Mouse (Mus musculus): ENCODE measurements around the gene Nradd. TPM values are rescaled to one million over a fixed set of nuclear protein-coding genes. Genes with fewer than 3 reads are reported as not detected.

Gene Nradd
- total RNA-seq (2023), result 10 to 100 TPM; 12.2 to 14.3 TPM

DNA sequence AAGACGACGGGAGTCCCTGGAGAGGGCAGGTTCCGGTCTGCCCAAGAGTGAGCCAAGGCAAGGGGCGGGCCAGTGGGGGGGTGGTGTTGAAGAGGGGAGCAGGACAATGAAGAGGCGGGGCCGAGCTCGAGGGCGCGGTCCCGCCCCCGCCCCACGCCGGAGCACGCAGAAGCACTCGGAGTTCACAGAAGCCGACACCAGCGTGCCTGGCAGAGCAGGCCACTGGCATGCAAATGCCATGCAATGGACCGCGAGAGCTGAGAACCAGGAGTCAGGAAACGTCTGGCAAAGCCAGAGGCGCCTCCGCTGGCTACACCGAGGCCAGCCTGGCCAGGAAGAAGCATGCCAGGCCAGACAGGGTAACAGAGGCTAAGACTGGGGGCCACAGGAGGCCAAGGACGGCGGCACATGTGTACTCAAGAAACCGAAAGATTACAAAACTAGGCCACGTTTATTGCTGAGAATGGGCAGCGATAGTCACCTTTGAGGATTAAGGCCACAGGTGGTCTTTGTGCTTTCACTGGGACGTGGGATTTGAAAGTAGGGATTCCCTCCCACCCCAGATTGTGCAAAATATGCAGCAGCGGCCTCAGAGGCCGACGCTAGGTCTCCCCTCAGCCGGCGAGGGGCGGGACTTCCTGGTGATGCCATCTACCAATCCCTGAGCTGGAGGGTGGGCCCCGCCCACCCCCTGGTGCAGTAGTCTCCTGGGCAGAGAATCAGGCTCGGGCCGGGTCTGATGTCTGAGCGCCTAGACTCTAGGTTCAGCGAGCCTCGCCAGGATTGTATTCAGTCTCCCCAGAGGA is at the start of gene Nradd:
Gene Nradd (minus strand): TSS at position 92 of the 806 bp plus-strand sequence.

DNA sequence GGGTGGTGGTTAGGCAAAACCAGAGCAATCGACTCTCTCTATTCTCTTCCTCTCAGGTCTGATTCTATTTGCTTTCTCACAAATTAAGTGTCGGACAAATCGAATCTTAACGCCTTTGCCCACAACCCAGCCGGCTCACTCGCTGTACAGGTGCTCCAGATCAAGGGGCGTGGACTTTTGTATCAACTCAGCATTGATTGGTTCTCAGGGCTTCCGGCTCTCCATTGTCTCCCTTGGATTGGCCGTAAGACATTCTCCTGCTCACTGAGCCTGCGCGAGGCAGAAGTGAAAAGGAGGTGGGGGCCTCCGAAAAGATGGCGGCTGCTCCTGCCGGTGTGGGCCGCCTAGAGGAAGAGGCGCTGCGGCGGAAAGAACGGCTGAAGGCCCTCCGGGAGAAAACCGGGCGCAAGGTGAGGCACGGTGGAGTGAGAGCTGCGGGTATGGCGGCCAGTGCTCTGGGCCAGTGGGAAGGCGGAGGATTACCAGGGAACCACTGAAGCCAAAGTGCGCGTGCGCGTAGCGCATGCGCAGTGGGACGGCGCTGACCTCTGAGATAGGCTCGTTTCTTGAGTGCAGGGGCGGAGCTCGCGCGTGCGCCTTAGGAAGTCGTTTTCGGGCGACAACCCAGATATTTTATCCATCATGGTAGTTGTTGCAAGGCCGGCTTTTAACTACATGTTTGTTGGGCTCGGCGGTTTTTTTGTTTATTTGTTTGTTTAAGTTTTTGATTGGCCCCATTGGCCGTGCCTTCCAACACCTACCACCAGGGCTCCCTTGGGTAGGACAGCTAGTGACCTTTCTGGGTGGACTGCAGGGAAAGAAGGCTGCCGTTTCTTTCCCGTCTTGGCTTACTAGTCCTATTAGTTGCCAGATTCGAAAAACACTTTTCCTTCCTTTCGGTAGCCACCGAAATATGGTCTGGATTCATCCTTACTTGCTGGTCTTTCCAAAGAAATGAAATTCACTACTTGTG is 32.3 kb upstream of the Nradd start, which contains the start of gene Ccdc12:
Gene Ccdc12 (plus strand): TSS at position 255 of the 973 bp plus-strand sequence.

DNA sequence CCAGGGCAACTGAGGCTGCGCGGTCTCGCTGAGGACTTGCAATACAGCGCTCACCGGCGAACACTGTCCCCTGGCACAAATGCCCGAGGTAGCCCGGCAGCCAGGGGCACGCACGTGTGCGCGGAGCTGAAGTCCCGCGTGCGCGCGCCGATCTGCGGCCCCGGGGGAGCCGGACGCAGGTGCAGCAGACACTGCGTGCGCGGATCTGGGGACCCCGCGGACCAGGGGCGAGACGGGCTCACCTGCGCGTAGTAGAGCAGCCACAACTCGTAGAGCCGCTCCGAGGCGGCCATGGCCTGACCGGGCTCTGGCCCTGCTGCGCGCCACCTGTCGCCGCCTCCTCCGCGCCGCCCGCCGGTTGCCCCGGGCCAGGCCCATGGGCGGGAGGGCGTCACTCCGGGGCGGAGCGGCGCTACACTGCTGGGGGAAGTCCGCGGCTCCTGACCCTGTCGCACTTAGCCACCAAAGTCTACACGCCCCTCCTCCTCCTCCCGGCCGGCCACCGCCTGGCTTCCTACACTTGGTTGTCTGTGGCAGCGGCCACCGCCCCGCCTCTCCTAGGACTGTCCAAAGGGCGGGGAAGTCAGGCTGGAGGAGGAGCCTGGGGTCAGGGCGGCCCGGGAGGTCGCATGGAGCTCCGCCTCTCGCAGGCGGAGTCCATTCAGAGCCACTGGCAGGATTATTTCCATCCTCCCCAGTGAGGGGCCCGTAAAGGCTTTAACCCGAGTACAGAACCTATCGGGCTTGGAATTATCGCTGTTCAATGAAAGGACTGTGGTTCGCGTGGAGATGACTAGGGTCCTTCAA is 29.6 kb upstream of the Nradd start, which contains the start of gene Nbeal2:
Gene Nbeal2 (minus strand): TSS at position 507 of the 807 bp plus-strand sequence.

Other genes starting within 250 kb of the Nradd start
- gene Ptpn23, start 216.2 kb downstream of the Nradd start, total RNA-seq (2023), result 10 to 100 TPM; 62.5 to 62.9 TPM
- gene Ngp, start 204.7 kb downstream of the Nradd start, total RNA-seq (2023), result 1 to 10 TPM; 2.1 to 3.6 TPM
- 10 to 100 TPM; 29.8 to 31.6 TPM for gene Klhl18, start 147.8 kb downstream of the Nradd start, total RNA-seq (2023)
- gene Kif9, start 147.5 kb downstream of the Nradd start, total RNA-seq (2023), result under 1 TPM in 1 of 2 experiments, not detected in 1; 0.24 TPM
- gene Setd2, start 91.9 kb downstream of the Nradd start, total RNA-seq (2023), result 100 to 1,000 TPM; 126 to 141 TPM
- gene Nbeal2, start 29.7 kb upstream of the Nradd start, total RNA-seq (2023), result 100 to 1,000 TPM; 113 to 134 TPM
- gene Ccdc12, start 32.1 kb upstream of the Nradd start, total RNA-seq (2023), result 10 to 100 TPM; 85.4 to 95.4 TPM
- gene Myl3, start 117.4 kb upstream of the Nradd start, total RNA-seq (2023), result not detected
- gene Pth1r, start 122.7 kb upstream of the Nradd start, total RNA-seq (2023), result not detected
- not detected for gene Prss42, start 173.7 kb upstream of the Nradd start, total RNA-seq (2023)
- gene Prss44, start 189.5 kb upstream of the Nradd start, total RNA-seq (2023), result not detected
- gene Prss43, start 202.2 kb upstream of the Nradd start, total RNA-seq (2023), result not detected
- gene Prss45, start 210.1 kb upstream of the Nradd start, total RNA-seq (2023), result not detected
- gene Prss46, start 220.1 kb upstream of the Nradd start, total RNA-seq (2023), result not detected
- under 1 TPM in 1 of 2 experiments, not detected in 1; 0.92 TPM for gene Prss50, start 233.5 kb upstream of the Nradd start, total RNA-seq (2023)

Measured in T-cell, adult 66 days (primary cell).